Mouse (Mus musculus): ENCODE data around the gene Grid2.

The Grid2 gene

GRCm38 (mm10) chr6:64064704-64065103 is 809.0 kb downstream of the Grid2 start:
- DNase-seq (ENCODE audit: low read depth), result no peak

- no peak for DNase-seq (ENCODE audit: low read depth)
Observed at GRCm38 (mm10) chr6:64073406-64073805, 817.7 kb downstream of the Grid2 start.

- no peak for DNase-seq (ENCODE audit: low read depth)
Observed at GRCm38 (mm10) chr6:64077911-64078310, 822.2 kb downstream of the Grid2 start.

- DNase-seq (ENCODE audit: low read depth), result no peak
Observed at GRCm38 (mm10) chr6:64098662-64099061, 843.0 kb downstream of the Grid2 start.

GRCm38 (mm10) chr6:64114594-64114993 is 858.9 kb downstream of the Grid2 start:
- DNase-seq (ENCODE audit: low read depth), result no peak

- DNase-seq (ENCODE audit: low read depth), result no peak
Observed at GRCm38 (mm10) chr6:64136275-64136674, 880.6 kb downstream of the Grid2 start.

- DNase-seq (ENCODE audit: low read depth), result no peak
Observed at GRCm38 (mm10) chr6:64148613-64149012, 892.9 kb downstream of the Grid2 start.

GRCm38 (mm10) chr6:64174995-64175612 is 919.4 kb downstream of the Grid2 start:
- DNase-seq (ENCODE audit: low read depth), result no peak

GRCm38 (mm10) chr6:64193646-64194045 is 938.0 kb downstream of the Grid2 start:
- no peak for DNase-seq (ENCODE audit: low read depth)

GRCm38 (mm10) chr6:64202396-64203122 is 946.9 kb downstream of the Grid2 start:
- no peak for DNase-seq (ENCODE audit: low read depth)

- no peak for DNase-seq (ENCODE audit: low read depth)
Observed at GRCm38 (mm10) chr6:64236351-64236750, 980.7 kb downstream of the Grid2 start.

- no peak for DNase-seq (ENCODE audit: low read depth)
Observed at GRCm38 (mm10) chr6:64240526-64240925, 984.9 kb downstream of the Grid2 start.

- DNase-seq (ENCODE audit: low read depth), result no peak
Observed at GRCm38 (mm10) chr6:64245951-64246350, 990.3 kb downstream of the Grid2 start.

- no peak for DNase-seq (ENCODE audit: low read depth)
Observed at GRCm38 (mm10) chr6:64251041-64251440, 995.4 kb downstream of the Grid2 start.

- no peak for DNase-seq (ENCODE audit: low read depth)
Observed at GRCm38 (mm10) chr6:64263517-64263916, 1007.8 kb downstream of the Grid2 start.

- no peak for DNase-seq (ENCODE audit: low read depth)
Observed at GRCm38 (mm10) chr6:64264224-64264623, 1008.5 kb downstream of the Grid2 start.

GRCm38 (mm10) chr6:64274319-64275114 is 1018.8 kb downstream of the Grid2 start:
- no peak for DNase-seq (ENCODE audit: low read depth)

GRCm38 (mm10) chr6:64279927-64280326 is 1024.3 kb downstream of the Grid2 start:
- DNase-seq (ENCODE audit: low read depth), result no peak

GRCm38 (mm10) chr6:64293761-64294160 is 1038.1 kb downstream of the Grid2 start:
- no peak for DNase-seq (ENCODE audit: low read depth)

- no peak for DNase-seq (ENCODE audit: low read depth)
Observed at GRCm38 (mm10) chr6:64297633-64298032, 1042.0 kb downstream of the Grid2 start.

GRCm38 (mm10) chr6:64304709-64305476 is 1049.2 kb downstream of the Grid2 start:
- no peak for DNase-seq (ENCODE audit: low read depth)

GRCm38 (mm10) chr6:64308631-64309030 is 1053.0 kb downstream of the Grid2 start:
- DNase-seq (ENCODE audit: low read depth), result no peak

All from naive thymus-derived CD4-positive, alpha-beta T cell, adult 2 months (primary cell).